Mouse (Mus musculus) intestine, postnatal 0 days (tissue): ENCODE results near the gene Igf1r. TPM values are rescaled to one million over a fixed set of nuclear protein-coding genes. Genes with fewer than 3 reads are reported as not detected.
A peak's percentile ranks its signal among the peaks of the same experiment; 100 is the strongest.

Source experiments
- ATAC-seq: fragments of 200-750 bp; cut with Nextera tagmentation; 2 replicates; pipeline ENCODE4 v1.8.0; 2017; ENCODE audit warnings: mild to moderate bottlenecking, moderate TSS enrichment, moderate library complexity
- H3K27ac ChIP-seq: fragments of 300-500 bp; sonication (generic); 2 replicates; pipeline ENCODE4 v1.5.1; 2014; ENCODE audit warnings: mild to moderate bottlenecking, low read depth, low read length, moderate library complexity
- H3K27me3 ChIP-seq: fragments of 300-500 bp; sonication (generic); replicated peaks from 2 replicates; pipeline ENCODE4 v1.6.1; 2014; ENCODE audit warnings: low read length, mixed read lengths; ENCODE audit not compliant: control insufficient read depth, insufficient read depth
- H3K36me3 ChIP-seq: fragments of 300-500 bp; sonication (generic); 2 replicates; pipeline ENCODE4 v1.6.1; 2014; ENCODE audit warnings: mild to moderate bottlenecking, moderate library complexity; ENCODE audit not compliant: control insufficient read depth, insufficient read depth
- H3K4me1 ChIP-seq: fragments of 300-500 bp; sonication (generic); replicated peaks from 2 replicates; pipeline ENCODE4 v1.6.1; 2014; ENCODE audit warnings: antibody characterized with exemption, low read length, mixed read lengths; ENCODE audit not compliant: control insufficient read depth, insufficient read depth
- H3K4me2 ChIP-seq: fragments of 300-500 bp; sonication (generic); replicated peaks from 2 replicates; pipeline ENCODE4 v1.6.1; 2014; ENCODE audit warnings: low read depth, mild to moderate bottlenecking, moderate library complexity
- H3K4me3 ChIP-seq: fragments of 300-500 bp; sonication (generic); 2 replicates; pipeline ENCODE4 v1.5.1; 2014; ENCODE audit warnings: low read depth, low read length
- H3K9ac ChIP-seq: fragments of 300-500 bp; sonication (generic); 2 replicates; pipeline ENCODE4 v1.6.1; 2014; ENCODE audit warnings: mild to moderate bottlenecking, low read depth, low read length
- H3K9me3 ChIP-seq: fragments of 300-500 bp; sonication (generic); 2 replicates; pipeline ENCODE4 v1.6.1; 2016; ENCODE audit warnings: mixed run types; ENCODE audit not compliant: control insufficient read depth
- CTCF ChIP-seq: sonication (generic); IDR thresholded peaks from 2 replicates; pipeline ENCODE4 v1.5.1; 2016; ENCODE audit warnings: low read depth, mild to moderate bottlenecking, control low read depth, antibody characterized with exemption, moderate library complexity
- WGBS: fragments of 180-500 bp; shearing (Covaris S2); extraction: QIAGEN DNeasy Blood & Tissue Kit; methylation state at CpG from one replicate; pipeline ENCODE4 v1.1.7; 2014; 5-methylcytosine and 5-hydroxymethylcytosine counted together
- polyA plus RNA-seq: library from polyadenylated mRNA; unstranded; fragments of >200 nt; fragmentation: Nextera tagmentation; extraction: Ambion mirVana; gene quantifications from 2 replicates; pipeline ENCODE4 v1.2.1, GENCODE M21; 2015

The Igf1r gene
- polyA plus RNA-seq, 1 experiment from 2014 or later, result 5.3 TPM

- H3K4me2 ChIP-seq, result peak overlapping the region; percentile 82
- no peaks in the 10 kb centered on the region for H3K9me3 ChIP-seq
- 14% methylated on average over 36 of the region's 36 CpGs for WGBS
- no peak overlapping the region for H3K27ac ChIP-seq
- peaks cover 7% of the 10 kb centered on the region for H3K4me1 ChIP-seq
- ATAC-seq, result peak; percentile 61
- peak overlapping the region; percentile 39 for H3K4me3 ChIP-seq
- H3K27me3 ChIP-seq, result peaks cover 12% of the 10 kb centered on the region; the same call in 1 of the 2 replicates
- no peak for TF ChIP-seq CTCF
- no peaks in the 10 kb centered on the region for H3K36me3 ChIP-seq
- H3K9ac ChIP-seq, result peak overlapping the region; percentile 18; the same call in 1 of the 2 replicates
These were observed 323.5 kb downstream of the Igf1r start for GRCm38 (mm10) chr7:68275838-68276731.

GRCm38 (mm10) chr7:68277054-68277896 lies 324.6 kb downstream of the Igf1r start:
- ATAC-seq, result no peak
- no peak for TF ChIP-seq CTCF
- H3K27me3 ChIP-seq, result peaks cover 12% of the 10 kb centered on the region; the same call in 1 of the 2 replicates
- no peak overlapping the region for H3K4me3 ChIP-seq
- H3K4me2 ChIP-seq, result no peak overlapping the region
- H3K4me1 ChIP-seq, result peaks cover 7% of the 10 kb centered on the region
- H3K9ac ChIP-seq, result no peak overlapping the region
- no peaks in the 10 kb centered on the region for H3K36me3 ChIP-seq
- H3K27ac ChIP-seq, result no peak overlapping the region
- 48% methylated on average over 11 of the region's 11 CpGs for WGBS
- no peaks in the 10 kb centered on the region for H3K9me3 ChIP-seq

GRCm38 (mm10) chr7:68277897-68278270 lies 325.3 kb downstream of the Igf1r start:
- ATAC-seq, result no peak
- peaks cover 12% of the 10 kb centered on the region; the same call in 1 of the 2 replicates for H3K27me3 ChIP-seq
- H3K27ac ChIP-seq, result no peak overlapping the region
- WGBS, result 70% methylated on average over 4 of the region's 4 CpGs
- peaks cover 7% of the 10 kb centered on the region for H3K4me1 ChIP-seq
- no peak overlapping the region for H3K4me3 ChIP-seq
- no peaks in the 10 kb centered on the region for H3K9me3 ChIP-seq
- H3K4me2 ChIP-seq, result no peak overlapping the region
- no peak for TF ChIP-seq CTCF
- H3K9ac ChIP-seq, result no peak overlapping the region
- H3K36me3 ChIP-seq, result no peaks in the 10 kb centered on the region

- peaks cover 12% of the 10 kb centered on the region; the same call in 1 of the 2 replicates for H3K27me3 ChIP-seq
- no peak overlapping the region for H3K4me3 ChIP-seq
- TF ChIP-seq CTCF, result no peak
- H3K9ac ChIP-seq, result no peak overlapping the region
- H3K4me1 ChIP-seq, result peaks cover 7% of the 10 kb centered on the region
- H3K4me2 ChIP-seq, result no peak overlapping the region
- H3K36me3 ChIP-seq, result no peaks in the 10 kb centered on the region
- no peaks in the 10 kb centered on the region for H3K9me3 ChIP-seq
- ATAC-seq, result no peak
- no peak overlapping the region for H3K27ac ChIP-seq
- WGBS, result 95% methylated on average over 6 of the region's 6 CpGs
These were observed 325.8 kb downstream of the Igf1r start for GRCm38 (mm10) chr7:68278385-68278784.

GRCm38 (mm10) chr7:68278908-68279307 lies 326.3 kb downstream of the Igf1r start:
- no peak overlapping the region for H3K4me3 ChIP-seq
- H3K9me3 ChIP-seq, result no peaks in the 10 kb centered on the region
- 72% methylated on average over 6 of the region's 6 CpGs for WGBS
- ATAC-seq, result no peak
- H3K4me1 ChIP-seq, result peaks cover 7% of the 10 kb centered on the region
- H3K27ac ChIP-seq, result no peak overlapping the region
- no peak for TF ChIP-seq CTCF
- no peak overlapping the region for H3K4me2 ChIP-seq
- peaks cover 12% of the 10 kb centered on the region; the same call in 1 of the 2 replicates for H3K27me3 ChIP-seq
- no peak overlapping the region for H3K9ac ChIP-seq
- H3K36me3 ChIP-seq, result no peaks in the 10 kb centered on the region

- no peak for TF ChIP-seq CTCF
- ATAC-seq, result no peak
- H3K9ac ChIP-seq, result no peak overlapping the region
- no peak overlapping the region for H3K4me2 ChIP-seq
- H3K4me3 ChIP-seq, result no peak overlapping the region
- H3K27me3 ChIP-seq, result peaks cover 12% of the 10 kb centered on the region; the same call in 1 of the 2 replicates
- H3K4me1 ChIP-seq, result peaks cover 7% of the 10 kb centered on the region
- WGBS, result 91% methylated on average over 7 of the region's 7 CpGs
- no peaks in the 10 kb centered on the region for H3K9me3 ChIP-seq
- no peaks in the 10 kb centered on the region for H3K36me3 ChIP-seq
- no peak overlapping the region for H3K27ac ChIP-seq
These were observed 326.9 kb downstream of the Igf1r start for GRCm38 (mm10) chr7:68279481-68279880.
